Mouse (Mus musculus) megakaryocyte-erythroid progenitor cell, adult 5-6 weeks (primary cell): ENCODE measurements around the gene Il34. TPM values are rescaled to one million over a fixed set of nuclear protein-coding genes. Genes with fewer than 3 reads are reported as not detected.
A peak's percentile ranks its signal among the peaks of the same experiment; 100 is the strongest.

Source experiments
- ATAC-seq: replicated peaks from 2 replicates; pipeline ENCODE4 v1.8.0; 2016; ENCODE audit warnings: mild to moderate bottlenecking, inconsistent platforms; ENCODE audit not compliant: severe bottlenecking, poor library complexity, low FRiP score, low TSS enrichment
- total RNA-seq, 2 experiments: library from RNA; stranded (forward) in 1 of 2; stranded (reverse) in 1 of 2; fragments of 200-1000, 215-1000 nt in 1 of 2; fragments of >200 nt in 1 of 2; fragmentation: Nextera tagmentation in 1 of 2; gene quantifications; 2 replicates each; pipeline ENCODE4 v1.2.3; 2014 to 2017

Il34 gene
- total RNA-seq, 2 experiments from 2014 or later: not detected

- 0 out of 2 replicates have a peak, but pooled peaks have one; percentile 53 for ATAC-seq
Measured at GRCm38 (mm10) chr8:110749500-110750170, 56.1 kb downstream of the Il34 start.

- ATAC-seq: no peak
Measured at GRCm38 (mm10) chr8:110746661-110747060, 59.1 kb downstream of the Il34 start.

- ATAC-seq: no peak
Measured at GRCm38 (mm10) chr8:110745162-110745561, 60.6 kb downstream of the Il34 start.

GRCm38 (mm10) chr8:110742452-110742818 is 63.3 kb downstream of the Il34 start:
- no peak for ATAC-seq

- no peak for ATAC-seq
Measured at GRCm38 (mm10) chr8:110741816-110742451, 63.8 kb downstream of the Il34 start.

- no peak for ATAC-seq
Measured at GRCm38 (mm10) chr8:110740629-110741175, 65.0 kb downstream of the Il34 start.

GRCm38 (mm10) chr8:110738591-110739195 is 67.0 kb downstream of the Il34 start:
- ATAC-seq: no peak

- ATAC-seq: no peak
Measured at GRCm38 (mm10) chr8:110733036-110733435, 72.7 kb downstream of the Il34 start.

GRCm38 (mm10) chr8:110731346-110731859 is 74.3 kb downstream of the Il34 start:
- ATAC-seq: no peak

- 0 out of 2 replicates have a peak, but pooled peaks have one; percentile 31 for ATAC-seq
Measured at GRCm38 (mm10) chr8:110726893-110727292, 78.8 kb downstream of the Il34 start.

- no peak for ATAC-seq
Measured at GRCm38 (mm10) chr8:110725084-110725838, 80.5 kb downstream of the Il34 start.

GRCm38 (mm10) chr8:110724493-110724892 is 81.2 kb downstream of the Il34 start:
- ATAC-seq: no peak

GRCm38 (mm10) chr8:110722414-110723011 is 83.2 kb downstream of the Il34 start:
- ATAC-seq: no peak

- no peak for ATAC-seq
Measured at GRCm38 (mm10) chr8:110721606-110722413, 83.9 kb downstream of the Il34 start.

- no peak for ATAC-seq
Measured at GRCm38 (mm10) chr8:110720685-110721598, 84.8 kb downstream of the Il34 start, which contains the start of gene Mtss1l. TSS of gene Mtss1l (plus strand) at chr8:110721476.

- no peak for ATAC-seq
Measured at GRCm38 (mm10) chr8:110719898-110720653, 85.6 kb downstream of the Il34 start.
